Comparison of ENCODE assay signal across 16 mouse cellular contexts in the genomic region with DNA sequence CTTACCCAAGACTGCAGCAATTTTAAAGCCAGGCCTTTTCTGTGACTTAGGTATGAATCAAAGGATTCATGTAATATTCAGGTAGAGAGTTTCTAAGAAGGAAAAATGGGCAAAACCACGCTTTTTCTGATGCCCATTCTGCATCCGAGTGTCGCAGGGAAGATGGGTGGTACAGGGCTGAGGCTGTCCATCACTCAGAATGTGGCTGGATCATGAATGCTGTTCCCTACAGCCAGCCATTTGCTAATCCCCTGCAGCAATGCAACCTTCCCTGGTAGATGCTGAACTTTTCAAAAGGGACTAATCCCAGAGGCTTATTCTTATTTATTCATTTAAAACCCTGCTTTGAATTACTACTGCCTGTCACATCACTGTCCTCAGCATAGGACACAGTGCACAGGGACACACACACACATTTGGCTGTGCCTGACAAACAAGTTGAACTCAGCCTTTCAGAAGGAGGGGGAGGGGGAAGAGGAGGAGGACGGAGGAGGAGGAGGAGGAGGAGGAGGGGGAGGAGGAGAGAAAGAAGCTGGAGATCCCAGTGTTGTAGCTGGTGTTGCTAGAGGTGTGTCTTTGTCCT.
"Had no signal": no experiment of that assay in that cellular context is flagged by ENCODE, and none has a peak within 500 bp of the region (broad histone marks: within the 10 kb centered on the region; RNA-seq: fewer than 3 reads in every experiment).

No protein-coding gene starts in this region.

- H3K4me2 ChIP-seq: intestine, embryonic 15.5 days; kidney, embryonic 15.5 days; liver, embryonic 13.5 days; lung, embryonic 15.5 days; neural tube, embryonic 12.5 days had no signal

- H3K27me3 ChIP-seq: intestine, embryonic 15.5 days; kidney, embryonic 15.5 days; liver, embryonic 13.5 days; lung, embryonic 15.5 days; megakaryocyte, embryonic 14.5 days; neural tube, embryonic 12.5 days had no signal

- ATAC-seq: intestine, embryonic 15.5 days; liver, postnatal 0 days had no signal

- H3K9ac ChIP-seq: intestine, embryonic 15.5 days; kidney, embryonic 15.5 days; liver, embryonic 13.5 days; liver, postnatal 0 days; lung, embryonic 15.5 days; neural tube, embryonic 12.5 days had no signal

- H3K4me3 ChIP-seq: intestine, embryonic 15.5 days; kidney, embryonic 15.5 days; limb, embryonic 10.5 days; liver, embryonic 13.5 days; lung, embryonic 15.5 days; megakaryocyte, embryonic 14.5 days; neural tube, embryonic 12.5 days had no signal

- H3K4me1 ChIP-seq: intestine, embryonic 15.5 days; kidney, embryonic 15.5 days; limb, embryonic 10.5 days; lung, embryonic 15.5 days; neural tube, embryonic 12.5 days had no signal

- DNase-seq: kidney, adult 18-20 months; kidney, postnatal 14 days; liver, embryonic 13.5 days; liver, postnatal 0 days; lung, postnatal 14 days; right cerebral cortex, postnatal 4 days; spleen, adult 18-20 months; thymus, adult 18-20 months; thymus, postnatal 25 days had no signal

- H3K36me3 ChIP-seq: intestine, embryonic 15.5 days; kidney, embryonic 15.5 days; limb, embryonic 10.5 days; liver, embryonic 13.5 days; lung, embryonic 15.5 days; neural tube, embryonic 12.5 days had no signal

- H3K9me3 ChIP-seq: intestine, embryonic 15.5 days; kidney, embryonic 15.5 days; limb, embryonic 10.5 days; liver, embryonic 13.5 days; lung, embryonic 15.5 days; megakaryocyte, embryonic 14.5 days; neural tube, embryonic 12.5 days had no signal

- H3K27ac ChIP-seq: intestine, embryonic 15.5 days; kidney, embryonic 15.5 days; limb, embryonic 10.5 days; liver, embryonic 13.5 days; lung, embryonic 15.5 days; macrophage; neural tube, embryonic 12.5 days had no signal
